Mouse (Mus musculus): ENCODE results near the gene Il12rb2.

Gene Il12rb2

DNA sequence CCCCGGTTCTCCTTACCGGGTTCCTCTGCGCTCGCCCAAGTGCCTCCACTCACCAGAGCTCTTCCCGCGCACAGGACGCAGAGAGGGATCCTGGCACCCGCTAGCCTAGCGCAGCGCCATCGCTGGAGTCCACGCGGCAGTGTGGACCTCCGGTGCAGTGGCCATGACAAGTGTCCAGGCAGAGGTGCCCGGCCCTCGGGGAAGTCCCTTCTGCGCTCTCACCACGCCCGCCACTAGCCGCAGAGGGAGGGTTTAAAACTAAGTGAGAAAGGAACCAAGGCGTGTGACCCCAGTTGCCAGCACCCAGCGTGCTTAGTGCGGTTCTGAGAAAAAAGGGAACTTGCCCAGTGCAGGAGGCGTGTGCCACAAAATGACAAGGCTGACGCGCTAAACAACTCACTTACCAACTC lies at the start of gene Il12rb2:
Gene Il12rb2, minus strand, starts transcription at position 207 of the 410 bp plus-strand sequence.
- peak; percentile 19 to 24 for DNase-seq

DNA sequence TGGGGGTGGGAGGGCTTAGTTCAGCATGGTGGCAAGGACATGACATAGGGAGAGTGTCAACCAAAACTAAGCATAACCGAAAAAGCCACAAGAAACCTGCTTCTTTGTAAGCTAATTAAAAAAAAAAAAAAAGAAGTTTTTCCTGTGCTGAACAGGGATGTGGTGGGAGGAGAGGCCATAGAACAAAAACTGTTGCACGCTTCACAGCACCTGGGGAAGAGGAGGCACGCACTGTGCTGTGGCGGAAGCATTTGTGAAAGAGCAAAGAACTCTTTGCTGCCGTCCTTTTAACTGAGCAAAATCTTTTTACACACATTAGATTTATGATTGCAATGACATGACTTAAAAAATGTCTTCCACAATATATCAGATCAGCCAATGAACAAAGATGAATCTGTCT lies 45.8 kb upstream of the Il12rb2 start:
- DNase-seq: no peak

DNA sequence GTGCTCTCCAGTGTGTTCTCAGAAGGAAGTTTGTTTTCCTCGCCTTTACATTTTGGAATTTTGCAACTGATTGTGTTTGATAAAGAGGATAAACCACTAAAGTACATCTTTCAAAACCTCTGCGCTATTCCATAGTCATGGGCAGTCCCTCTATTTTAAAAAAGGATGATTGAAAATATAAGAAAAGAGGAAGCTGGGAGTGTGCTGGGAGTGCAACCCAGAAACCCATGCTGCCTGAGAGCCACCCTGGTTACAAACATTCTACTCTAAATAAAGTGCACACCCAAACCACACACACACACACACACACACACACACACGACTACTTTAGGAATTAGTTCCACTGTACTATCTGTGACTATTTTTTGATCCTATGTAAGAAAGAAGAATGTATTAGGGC lies 40.6 kb upstream of the Il12rb2 start:
- no peak for DNase-seq

DNA sequence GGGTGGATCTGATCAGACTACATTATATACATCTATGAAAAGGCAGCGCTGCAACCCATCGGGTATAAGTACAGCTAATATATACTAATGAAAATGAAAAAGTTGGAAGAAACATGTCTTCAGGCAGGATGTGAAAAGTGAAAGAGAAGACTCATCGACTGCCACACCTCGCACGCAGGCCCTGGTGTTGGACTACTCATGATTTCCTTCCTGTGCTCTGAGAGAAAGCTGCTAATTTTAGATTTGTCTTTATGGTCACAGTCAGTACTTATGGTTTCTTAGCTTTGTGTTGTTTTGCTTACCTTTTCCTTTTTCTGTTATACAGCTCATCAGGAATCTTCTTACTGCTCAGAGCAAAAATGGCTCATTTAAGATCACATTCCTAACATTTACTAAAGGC lies 39.3 kb upstream of the Il12rb2 start:
- DNase-seq: no peak

DNA sequence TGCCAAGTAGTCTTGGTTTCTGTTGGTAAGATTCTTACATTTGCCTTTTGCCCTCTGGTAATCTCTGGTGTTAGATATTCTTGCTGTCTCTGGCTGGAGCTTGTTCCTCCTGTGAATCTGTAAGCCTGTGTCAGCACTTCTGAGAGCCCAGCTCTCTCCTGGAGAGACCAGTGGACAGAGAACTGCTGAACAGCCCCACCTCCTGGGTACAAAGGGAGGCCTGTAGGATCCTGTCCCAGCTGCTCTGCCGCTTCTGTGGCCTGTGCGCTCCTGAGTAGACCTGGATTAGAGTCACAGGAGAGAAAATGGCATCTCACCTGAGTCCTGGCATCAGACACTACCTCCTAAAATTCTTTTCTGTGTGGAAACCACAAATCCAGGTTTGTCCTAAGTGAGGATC lies 37.4 kb upstream of the Il12rb2 start:
- DNase-seq: no peak

DNA sequence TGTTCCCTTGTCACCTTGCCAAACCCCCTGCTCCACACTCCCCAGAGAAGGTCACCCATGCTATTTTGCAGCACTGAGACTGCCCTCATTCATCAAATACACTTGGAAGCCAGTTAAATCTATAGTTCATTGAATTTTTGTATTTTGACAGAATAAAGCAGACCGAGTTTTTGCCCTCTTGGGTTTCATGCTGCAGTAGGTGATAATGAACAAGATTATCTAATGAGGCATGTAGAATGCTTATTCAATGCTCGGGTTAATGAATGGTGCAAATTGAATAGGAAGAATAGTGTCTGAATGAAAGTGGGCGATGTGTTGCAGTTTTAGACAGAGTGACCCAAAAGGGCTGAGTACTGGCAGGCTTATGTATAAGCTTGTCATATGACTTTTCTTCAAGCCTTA lies 29.3 kb upstream of the Il12rb2 start:
- DNase-seq: no peak

DNA sequence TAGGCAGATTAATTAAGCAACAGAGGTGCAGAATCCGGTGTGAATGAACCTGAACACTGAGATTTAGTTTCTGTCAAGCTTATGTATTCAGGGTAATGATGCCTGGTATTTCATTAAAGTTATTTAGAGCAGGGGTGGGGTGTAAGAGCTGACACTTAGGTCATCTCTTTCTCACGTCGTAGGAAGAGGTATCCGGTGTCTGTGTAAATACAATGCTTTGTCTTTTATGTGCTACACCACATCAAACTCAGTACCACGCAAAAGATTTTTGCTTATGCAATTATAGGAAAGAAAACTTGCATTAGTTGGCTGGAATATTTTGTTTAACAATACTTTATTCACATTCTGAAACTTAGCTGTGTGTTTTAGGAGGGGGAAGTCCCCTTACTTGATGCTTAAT lies 23.6 kb upstream of the Il12rb2 start:
- DNase-seq: no peak

DNA sequence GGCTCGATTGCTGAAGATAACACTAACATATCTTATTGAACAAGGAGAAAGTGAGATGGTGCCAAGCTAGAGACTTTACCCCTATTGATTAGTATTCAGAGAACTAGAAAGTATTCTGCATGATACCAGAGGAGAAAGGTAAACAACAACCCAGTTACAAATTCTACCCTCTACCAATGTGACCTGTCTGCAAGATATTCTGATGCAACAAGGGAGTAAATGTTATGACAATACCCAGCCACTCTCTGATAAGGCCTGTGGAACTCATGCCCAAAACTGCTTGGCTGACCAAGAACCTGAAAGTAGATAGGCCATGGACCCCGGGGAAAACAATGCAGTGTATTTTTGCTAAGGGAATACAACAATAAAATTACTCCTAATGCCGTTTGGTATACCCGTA lies 10.2 kb downstream of the Il12rb2 start:
- no peak for DNase-seq

DNA sequence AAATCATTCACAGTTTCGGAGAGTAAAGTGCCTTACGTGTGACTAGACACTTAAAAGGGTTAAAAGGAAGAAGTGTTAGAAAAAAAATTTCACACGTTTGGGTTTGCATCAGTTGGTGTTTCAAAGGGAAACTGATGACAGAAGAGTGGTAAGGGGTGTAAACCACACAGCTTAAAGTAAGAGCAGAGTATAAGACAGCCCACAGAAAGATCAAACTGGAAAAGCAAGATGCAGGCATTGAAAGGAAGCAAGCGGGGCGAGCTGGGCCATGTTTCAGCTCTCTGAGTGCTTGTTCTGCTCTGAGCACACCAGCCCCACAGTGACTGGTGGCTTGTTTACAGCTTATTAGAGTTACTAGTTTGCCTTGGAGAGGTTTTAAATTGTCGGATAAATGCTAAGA lies 27.9 kb downstream of the Il12rb2 start:
- DNase-seq: no peak

DNA sequence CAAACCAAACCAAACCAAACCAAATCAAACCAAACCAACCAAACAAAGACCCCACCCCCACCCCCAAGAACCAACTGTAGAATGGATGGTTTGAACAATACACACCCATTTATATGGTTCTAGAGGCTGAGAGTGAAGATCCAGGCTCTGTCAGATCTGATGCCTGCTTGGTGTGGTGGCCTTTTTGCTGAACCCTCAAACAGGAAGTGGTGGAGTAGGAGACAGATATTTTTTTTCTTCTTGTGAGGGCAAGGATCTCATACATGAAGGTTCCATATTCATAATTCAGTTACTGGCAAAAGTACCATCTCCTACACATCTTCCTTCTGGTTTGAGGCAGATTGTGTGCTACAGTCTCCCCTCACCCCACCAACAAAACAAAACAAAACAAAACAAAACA lies 36.5 kb downstream of the Il12rb2 start:
- DNase-seq: no peak

DNA sequence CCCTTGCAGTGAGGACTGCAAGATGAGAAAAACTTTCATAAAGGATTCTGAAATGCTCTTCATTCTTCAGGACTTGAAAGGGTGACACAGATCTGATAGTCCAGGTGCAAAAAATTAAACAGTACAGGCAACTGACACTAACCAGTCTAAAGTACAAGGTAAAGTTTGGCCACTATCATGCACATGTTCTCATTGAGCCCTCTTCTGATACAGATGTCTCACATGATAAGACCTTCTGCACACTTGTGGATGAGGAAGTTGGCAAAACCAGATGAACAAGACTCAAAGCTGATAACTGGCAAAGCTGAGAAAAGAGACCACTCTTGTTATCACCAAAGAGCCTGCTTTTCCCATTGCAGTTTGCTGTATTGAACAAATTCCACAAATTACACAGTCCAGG lies 38.0 kb downstream of the Il12rb2 start:
- DNase-seq: no peak

DNA sequence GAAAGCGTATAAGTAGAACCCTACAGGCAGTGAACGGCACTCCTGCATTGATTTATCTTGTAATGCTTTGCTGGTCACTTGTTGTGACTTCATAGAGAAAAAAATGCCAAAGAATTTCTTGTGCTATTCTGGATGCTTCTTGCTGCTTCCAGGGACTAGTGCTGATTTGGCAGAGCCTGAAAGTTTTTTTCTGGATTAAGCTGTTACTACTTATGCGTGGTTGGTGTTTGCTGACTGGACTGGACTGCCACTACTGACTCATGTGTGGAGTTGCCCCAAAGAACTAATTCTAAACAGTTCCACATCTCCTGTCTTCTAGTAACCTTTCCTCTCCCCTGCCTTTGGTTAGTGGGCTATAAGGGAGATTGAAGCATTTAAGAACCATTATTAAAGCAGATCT lies 52.2 kb downstream of the Il12rb2 start:
- DNase-seq: no peak

DNA sequence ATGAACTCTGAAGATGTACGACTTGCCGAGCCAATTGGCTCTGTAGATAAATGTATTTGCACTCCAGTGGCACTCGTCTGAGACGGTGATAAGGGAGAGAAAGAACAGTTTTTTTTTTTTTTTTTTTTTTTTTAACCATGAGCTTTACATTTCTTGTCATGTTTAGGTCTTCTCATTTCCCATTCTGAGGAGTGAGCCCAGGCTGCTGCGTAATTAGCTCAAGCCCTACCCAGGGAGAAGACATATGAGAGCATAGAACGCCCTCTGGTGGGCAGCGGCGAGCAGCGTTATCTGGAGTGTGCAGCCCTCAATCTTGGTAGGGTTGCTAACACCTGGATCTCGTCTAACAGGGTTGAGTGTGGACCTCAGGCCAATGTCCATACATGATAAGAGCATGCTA lies 57.5 kb downstream of the Il12rb2 start:
- peak in 1 of 2 experiments; percentile 18 for DNase-seq

DNA sequence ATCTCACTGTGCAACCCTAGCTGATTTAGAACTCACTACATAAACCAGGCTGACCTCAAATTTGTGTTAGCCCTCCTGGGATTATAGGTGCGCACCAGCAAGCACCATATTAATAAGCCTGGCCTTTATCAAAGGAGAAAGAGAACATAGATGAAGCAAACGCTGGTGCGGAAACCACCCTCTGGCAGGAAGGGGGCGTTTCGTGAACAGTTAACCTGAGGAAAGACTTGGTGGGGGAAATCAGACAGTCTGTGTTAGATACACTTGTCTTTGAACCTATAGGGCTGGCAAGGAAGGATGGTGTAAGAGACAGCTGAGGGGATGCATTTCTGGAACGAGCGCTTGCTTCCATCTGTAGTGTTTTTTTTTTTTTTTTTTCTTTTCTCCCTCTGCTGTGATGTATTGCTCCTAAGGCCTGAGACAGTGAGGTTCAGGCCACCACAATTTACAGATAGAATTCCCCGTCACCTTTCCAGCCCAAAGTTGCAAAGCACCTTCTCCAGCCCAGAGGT lies 58.1 kb downstream of the Il12rb2 start:
- no peak for DNase-seq

DNA sequence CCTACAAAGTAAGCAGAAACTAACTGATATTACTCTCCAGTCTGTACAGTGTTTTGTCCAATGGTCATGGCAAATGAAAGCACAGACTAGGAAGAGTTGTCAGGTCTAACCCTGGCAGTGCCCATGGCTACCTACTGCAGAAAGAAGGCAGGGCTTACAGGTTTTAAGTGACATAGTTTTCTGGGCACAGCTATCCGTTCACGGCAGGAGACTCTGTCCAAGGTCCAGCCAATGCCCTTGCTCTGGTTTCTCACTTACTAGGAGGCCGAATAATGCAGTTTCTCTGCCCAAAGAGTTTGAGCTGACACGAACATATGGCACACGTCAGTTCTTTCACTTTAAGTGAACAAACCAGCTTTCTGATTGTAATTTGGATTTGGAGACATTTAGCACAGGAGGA lies 58.9 kb downstream of the Il12rb2 start:
- no peak for DNase-seq

DNA sequence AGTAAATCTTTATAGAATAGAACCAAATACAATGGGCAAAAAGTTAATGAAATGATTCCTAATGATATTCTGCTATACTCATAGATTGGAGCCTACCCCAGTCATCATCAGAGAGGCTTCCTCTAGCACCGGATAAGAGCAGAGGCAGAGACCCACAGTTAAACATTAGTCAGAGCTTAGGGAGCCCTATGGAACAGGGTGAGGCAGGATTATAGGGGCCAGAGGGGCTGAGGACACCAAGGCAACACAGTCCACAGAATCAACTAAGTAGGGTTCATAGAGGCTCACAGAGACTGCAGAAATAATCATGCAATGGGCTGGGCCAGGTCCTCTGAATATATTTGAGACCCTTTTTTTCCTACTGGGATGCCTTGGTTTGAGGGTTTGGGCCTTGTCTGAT lies 61.3 kb downstream of the Il12rb2 start:
- no peak for DNase-seq

DNA sequence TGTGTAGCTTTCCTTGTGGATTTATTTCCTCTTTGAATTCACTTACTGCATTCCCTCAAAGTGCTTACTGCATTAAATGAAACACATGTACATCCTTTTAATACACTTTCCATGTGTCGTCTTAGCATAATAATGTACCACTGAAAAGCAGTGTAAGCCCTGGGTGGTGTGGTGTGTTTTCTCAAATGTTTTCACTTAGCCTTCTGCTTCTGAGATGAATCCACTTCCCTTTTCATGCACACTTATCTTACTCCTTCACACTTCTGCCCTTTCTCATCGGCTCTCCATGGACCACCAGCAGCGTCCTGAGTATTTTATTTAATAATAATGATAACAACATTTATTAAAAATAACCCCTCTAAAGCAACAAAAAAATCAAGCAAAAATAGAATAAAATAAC lies 66.2 kb downstream of the Il12rb2 start:
- DNase-seq: no peak

DNA sequence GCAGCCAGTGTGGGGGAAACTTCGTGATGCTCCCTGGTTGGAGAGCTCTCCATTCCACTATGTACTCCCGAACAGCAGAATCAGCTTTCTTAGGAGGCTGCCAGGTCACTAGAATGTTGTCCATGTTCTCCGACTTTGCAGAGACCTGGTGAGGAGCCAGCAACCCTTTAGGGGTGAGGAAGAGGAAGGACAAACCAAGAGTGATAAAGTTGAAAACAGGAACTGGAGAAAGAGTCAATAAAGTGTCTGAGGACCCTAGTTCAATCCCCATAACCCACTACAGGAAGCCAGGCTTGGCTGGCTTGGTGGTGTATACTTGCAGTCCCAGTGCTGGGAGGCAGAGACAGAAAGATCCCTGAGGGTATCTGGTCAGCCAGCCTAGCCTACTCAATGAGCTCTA lies 67.0 kb downstream of the Il12rb2 start:
- DNase-seq: no peak

DNA sequence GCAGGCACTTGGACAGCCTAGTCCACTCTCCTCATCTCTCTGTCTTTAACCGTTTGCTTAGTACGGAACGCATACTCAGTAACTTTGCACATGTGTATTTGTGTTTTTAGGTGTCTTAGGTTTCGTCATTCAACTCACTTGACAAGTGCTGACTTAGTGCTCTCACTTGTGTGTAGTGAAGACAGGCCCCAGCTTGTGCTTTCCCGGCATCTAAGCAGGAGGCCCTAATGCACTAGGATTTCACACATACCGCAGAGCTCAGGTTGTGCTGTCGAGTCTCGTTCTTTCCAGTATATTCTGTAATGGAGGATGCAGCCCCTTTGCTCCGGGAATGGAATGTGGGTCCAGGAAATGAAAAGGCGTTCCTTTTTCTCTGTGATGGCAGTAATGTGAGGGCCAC lies 72.8 kb downstream of the Il12rb2 start:
- no peak for DNase-seq

DNA sequence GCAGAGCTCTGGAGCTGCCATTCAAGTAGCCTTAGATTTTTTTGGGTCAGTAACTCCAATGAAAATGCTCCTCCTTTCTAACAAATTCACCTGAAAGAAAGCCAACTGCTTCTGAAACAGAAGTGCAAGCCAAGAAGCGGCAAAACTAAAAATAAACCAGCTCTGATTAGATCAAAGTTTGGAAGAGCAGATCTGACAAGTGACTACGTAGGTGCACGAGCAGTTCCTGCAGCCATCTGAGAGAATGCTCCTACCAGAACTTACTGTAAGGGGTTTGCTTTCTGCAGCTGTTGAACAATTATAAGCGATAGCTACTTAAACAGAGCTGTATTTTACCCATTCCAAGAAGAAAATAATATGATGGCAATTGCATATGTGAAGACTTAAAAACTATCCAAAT lies 73.5 kb downstream of the Il12rb2 start:
- no peak for DNase-seq

DNA sequence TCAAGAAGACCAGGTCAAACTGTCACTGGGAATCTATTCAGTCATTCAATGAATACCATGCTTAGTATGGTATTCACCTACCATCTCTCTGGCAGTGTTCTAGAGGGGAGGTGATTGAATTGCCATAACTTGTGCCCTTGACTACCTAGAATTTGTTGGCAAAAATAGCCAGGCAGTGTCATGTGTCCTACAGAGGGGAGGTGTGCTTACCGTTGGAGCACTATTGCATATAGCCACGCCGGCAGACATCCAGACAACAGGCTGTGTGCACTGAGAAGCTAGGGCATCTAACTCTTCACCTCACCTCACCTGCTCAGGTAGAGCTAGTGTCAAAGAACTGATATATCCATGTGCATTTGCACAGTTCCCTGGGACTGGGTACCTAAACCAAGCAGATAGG lies 74.8 kb downstream of the Il12rb2 start:
- DNase-seq: no peak

DNA sequence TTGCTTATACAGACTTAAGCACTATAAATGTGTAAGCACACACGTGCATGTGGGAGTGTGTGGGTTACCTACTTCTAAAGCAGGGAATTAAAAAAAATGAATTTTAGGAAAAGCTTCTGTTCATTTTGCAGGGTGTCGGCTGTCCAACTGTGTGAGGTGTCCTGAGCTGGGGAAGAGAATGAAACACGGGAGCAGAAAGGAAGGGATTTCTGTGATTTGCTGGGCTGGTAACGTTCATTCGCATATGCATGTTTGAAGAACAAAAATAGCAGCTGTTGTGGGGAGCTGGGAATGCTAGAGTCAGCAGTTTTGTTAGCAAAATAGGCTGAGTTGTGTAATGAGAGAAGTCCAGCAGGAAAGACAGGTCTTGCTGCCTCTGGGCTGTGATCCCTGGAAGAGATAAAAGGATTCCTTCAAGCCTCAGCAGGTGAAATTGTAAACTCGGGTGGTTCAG lies 75.3 kb downstream of the Il12rb2 start:
- DNase-seq: no peak

DNA sequence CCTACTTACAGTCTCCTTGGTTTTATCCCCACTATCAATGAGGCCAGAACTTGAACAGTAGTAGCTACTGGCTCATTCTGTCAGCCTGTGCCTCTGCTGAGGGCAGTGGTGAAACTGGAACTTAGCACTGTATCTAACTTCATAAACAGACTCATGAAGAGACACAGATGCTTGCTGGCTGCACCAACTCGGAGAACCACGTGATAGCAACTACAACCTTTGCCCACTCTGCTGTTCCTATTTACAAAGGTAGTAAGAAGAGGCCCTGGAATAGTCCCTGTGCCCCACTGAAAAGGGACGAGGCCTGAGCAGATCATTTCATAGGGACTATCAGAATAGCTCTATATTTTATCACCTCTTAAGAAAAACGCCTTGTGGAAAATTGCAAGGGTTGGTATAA lies 75.7 kb downstream of the Il12rb2 start:
- no peak for DNase-seq

DNA sequence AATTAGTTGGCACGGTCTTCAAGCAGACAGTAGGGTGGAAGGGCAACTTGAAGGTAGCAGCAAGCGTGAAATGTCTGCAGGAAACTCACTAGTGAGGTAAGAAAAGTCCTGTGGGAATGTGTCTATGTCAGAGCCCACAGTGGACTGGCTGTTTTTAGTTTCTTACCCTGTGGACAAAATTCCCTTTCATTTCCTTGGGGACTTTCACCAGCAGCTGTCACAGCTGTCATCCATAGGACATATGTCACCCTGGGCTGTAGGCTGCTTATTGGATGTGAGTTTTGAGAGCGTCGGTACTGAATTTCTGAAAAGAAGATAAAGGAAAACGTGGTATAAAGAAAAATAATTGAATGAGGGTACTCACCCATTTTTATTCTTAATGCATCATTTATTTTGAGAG lies 77.2 kb downstream of the Il12rb2 start:
- DNase-seq: no peak

DNA sequence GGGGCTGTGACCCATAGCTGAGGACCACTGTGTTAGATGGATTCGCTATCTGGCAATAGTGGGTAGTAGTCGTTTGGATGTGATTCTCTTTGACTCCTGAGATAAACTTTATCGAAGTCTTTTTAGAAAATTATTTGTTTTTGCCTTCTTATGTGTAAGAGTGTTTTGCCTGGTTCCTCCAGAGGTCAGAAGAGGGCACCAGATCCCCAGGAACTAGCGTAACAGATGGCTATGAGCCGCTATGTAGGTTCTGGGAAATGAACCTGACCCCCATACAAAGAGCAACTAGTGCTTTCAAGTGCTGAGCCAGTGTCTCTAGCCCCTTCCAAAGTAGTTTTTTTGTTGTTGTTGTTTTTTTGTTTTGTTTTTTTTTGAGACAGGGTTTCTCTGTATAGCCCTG lies 79.9 kb downstream of the Il12rb2 start:
- peak in 1 of 2 experiments; percentile 7 for DNase-seq

Measured in spleen, adult 18-20 months (tissue).